Mouse (Mus musculus) liver, embryonic 12.5 days (tissue): ENCODE results near the gene Wdr18. TPM values are rescaled to one million over a fixed set of nuclear protein-coding genes. Genes with fewer than 3 reads are reported as not detected.

Source experiments
- ATAC-seq: fragments of 200-750 bp; cut with Nextera tagmentation; 2 replicates; pipeline ENCODE4 v1.8.0; 2017; ENCODE audit warnings: moderate number of reproducible peaks, mild to moderate bottlenecking, moderate library complexity
- H3K27ac ChIP-seq: fragments of 300-500 bp; sonication (generic); 2 replicates; pipeline ENCODE4 v1.5.1; 2016; ENCODE audit warnings: mild to moderate bottlenecking
- H3K27me3 ChIP-seq: fragments of 300-500 bp; sonication (generic); replicated peaks from 2 replicates; pipeline ENCODE4 v1.6.1; 2016; ENCODE audit warnings: mild to moderate bottlenecking, moderate library complexity
- H3K36me3 ChIP-seq: fragments of 300-500 bp; sonication (generic); 2 replicates; pipeline ENCODE4 v1.6.1; 2016; ENCODE audit warnings: mild to moderate bottlenecking, moderate library complexity
- H3K4me1 ChIP-seq: fragments of 300-500 bp; sonication (generic); 2 replicates; pipeline ENCODE4 v1.6.1; 2016
- H3K4me2 ChIP-seq: fragments of 300-500 bp; sonication (generic); 2 replicates; pipeline ENCODE4 v1.6.1; 2016; ENCODE audit warnings: mild to moderate bottlenecking, moderate library complexity
- H3K4me3 ChIP-seq: fragments of 300-500 bp; sonication (generic); 2 replicates; pipeline ENCODE4 v1.5.1; 2016; ENCODE audit warnings: mild to moderate bottlenecking, moderate library complexity
- H3K9ac ChIP-seq: fragments of 300-500 bp; sonication (generic); 2 replicates; pipeline ENCODE4 v1.6.1; 2016; ENCODE audit warnings: mild to moderate bottlenecking, moderate library complexity
- H3K9me3 ChIP-seq: fragments of 300-500 bp; sonication (generic); replicated peaks from 2 replicates; pipeline ENCODE4 v1.6.1; 2016; ENCODE audit warnings: mild to moderate bottlenecking, moderate library complexity
- WGBS: fragments of 180-500 bp; shearing (Covaris S2); methylation state at CpG from one replicate; pipeline ENCODE4 v1.1.7; 2016; ENCODE audit not compliant: insufficient replicate concordance; 5-methylcytosine and 5-hydroxymethylcytosine counted together
- polyA plus RNA-seq: library from polyadenylated mRNA; unstranded; fragments of >200 nt; fragmentation: Nextera tagmentation; extraction: Ambion mirVana; gene quantifications from 2 replicates; pipeline ENCODE4 v1.2.1, GENCODE M21; 2016

Wdr18 gene
- polyA plus RNA-seq, 1 experiment from 2014 or later = 114 TPM

DNA sequence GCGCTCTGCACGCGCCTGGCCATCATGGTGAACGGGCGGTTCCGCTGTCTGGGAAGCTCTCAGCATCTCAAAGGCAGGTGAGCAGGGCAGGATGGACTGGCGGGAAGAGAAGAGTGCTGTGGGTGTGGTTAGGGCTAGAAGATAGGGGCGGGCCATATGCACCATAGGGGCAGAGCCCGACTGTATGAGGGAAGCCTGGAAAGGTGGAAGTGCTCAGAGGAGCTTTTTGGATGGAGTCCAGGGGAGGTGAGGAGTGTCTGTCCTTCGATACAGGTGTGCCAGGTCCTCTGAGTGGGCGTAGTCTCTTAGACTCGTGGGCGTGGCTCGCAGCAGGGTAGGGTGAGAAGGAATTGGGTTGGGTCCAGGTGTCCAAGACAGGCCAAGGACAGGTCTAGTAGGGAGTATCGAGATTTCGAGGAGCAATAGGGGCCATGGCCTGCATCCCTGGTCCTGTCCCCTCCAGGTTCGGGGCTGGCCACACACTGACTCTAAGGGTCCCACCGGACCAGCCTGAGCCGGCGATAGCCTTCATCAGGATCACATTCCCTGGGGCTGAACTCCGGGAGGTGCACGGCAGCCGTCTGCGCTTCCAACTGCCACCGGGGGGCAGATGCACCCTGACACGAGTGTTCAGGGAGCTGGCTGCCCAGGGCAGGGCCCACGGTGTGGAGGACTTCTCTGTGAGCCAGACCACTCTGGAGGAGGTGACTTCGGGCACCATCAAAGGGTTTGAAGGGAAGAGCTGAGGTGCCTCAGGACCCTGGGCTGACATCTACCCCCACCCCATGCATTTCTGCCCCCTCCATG lies 54.7 kb downstream of the Wdr18 start:
- H3K4me2 ChIP-seq = no peak overlapping the region
- peaks cover 16% of the 10 kb centered on the region for H3K9me3 ChIP-seq
- no peak overlapping the region for H3K9ac ChIP-seq
- WGBS = 57% methylated on average over 28 of the region's 28 CpGs
- 0 out of 2 replicates have a peak overlapping the region, but pooled peaks have one; percentile 85 for H3K27ac ChIP-seq
- peaks cover 66% of the 10 kb centered on the region for H3K36me3 ChIP-seq
- H3K4me1 ChIP-seq = peaks cover 56% of the 10 kb centered on the region
- no peak overlapping the region for H3K4me3 ChIP-seq
- peaks cover 24% of the 10 kb centered on the region for H3K27me3 ChIP-seq
- ATAC-seq = no peak

DNA sequence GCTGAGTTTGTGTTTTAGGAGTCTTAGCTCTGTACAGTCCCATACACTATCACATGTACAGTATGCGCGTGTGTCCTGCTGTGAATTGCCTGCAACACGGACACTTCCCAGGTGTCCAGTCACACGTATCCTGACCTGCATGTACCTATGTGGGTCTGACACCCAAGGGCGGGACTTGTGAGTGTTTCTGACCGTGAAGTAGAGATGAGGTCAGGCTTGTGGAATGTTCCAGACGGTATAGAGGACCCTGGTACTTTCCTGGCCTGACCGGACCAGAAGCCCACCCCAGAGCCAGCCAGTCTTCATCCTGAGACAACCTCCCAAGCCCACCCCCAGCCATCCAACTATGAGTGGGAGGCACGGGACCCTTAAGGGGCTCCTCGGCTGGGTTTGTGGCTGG lies 55.6 kb downstream of the Wdr18 start:
- peaks cover 24% of the 10 kb centered on the region for H3K27me3 ChIP-seq
- no peak overlapping the region for H3K4me2 ChIP-seq
- H3K9me3 ChIP-seq = peaks cover 7% of the 10 kb centered on the region
- peak overlapping the region; percentile 85 for H3K27ac ChIP-seq
- H3K9ac ChIP-seq = peak overlapping the region; percentile 70; the same call in 1 of the 2 replicates
- H3K4me1 ChIP-seq = peaks cover 65% of the 10 kb centered on the region
- ATAC-seq = no peak
- peaks cover 65% of the 10 kb centered on the region for H3K36me3 ChIP-seq
- WGBS = 75% methylated on average over 10 of the region's 10 CpGs
- no peak overlapping the region for H3K4me3 ChIP-seq

DNA sequence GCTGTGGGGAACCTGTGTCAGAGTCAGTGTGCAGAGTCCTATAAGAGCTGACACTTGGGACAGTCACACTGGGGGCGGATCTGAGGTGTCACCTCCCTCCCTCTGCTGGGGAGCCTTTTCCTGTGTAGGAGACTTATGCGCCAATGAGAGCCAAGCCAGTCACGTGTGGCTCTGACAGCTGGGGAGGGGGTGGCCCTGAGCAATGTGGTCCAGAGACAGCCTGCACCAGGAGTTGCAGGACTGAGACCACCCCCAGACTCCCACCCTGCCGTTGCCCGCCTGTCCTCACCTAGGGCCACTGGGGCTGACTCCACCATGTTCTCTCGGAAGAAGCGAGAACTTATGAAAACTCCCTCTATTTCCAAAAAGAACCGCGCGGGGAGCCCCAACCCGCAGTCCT lies 56.6 kb downstream of the Wdr18 start, which contains the start of gene Arhgap45:
TSS of gene Arhgap45 (plus strand) at position 143 of the 400 bp plus-strand sequence.
- Histone ChIP-seq H3K36me3 (peaks cover 65% of the 10 kb centered on the region), H3K4me2 (peak within 1 kb of the TSS; percentile 82), H3K27ac (peak within 1 kb of the TSS; percentile 85), H3K4me1 (peaks cover 68% of the 10 kb centered on the region), H3K9ac (peak within 1 kb of the TSS; percentile 70), H3K4me3 (peak within 1 kb of the TSS; percentile 62), H3K9me3 (no peaks in the 10 kb centered on the region), H3K27me3 (peaks cover 24% of the 10 kb centered on the region)
- WGBS = 18% methylated on average over 11 of the region's 11 CpGs
- ATAC-seq = peak; percentile 74

DNA sequence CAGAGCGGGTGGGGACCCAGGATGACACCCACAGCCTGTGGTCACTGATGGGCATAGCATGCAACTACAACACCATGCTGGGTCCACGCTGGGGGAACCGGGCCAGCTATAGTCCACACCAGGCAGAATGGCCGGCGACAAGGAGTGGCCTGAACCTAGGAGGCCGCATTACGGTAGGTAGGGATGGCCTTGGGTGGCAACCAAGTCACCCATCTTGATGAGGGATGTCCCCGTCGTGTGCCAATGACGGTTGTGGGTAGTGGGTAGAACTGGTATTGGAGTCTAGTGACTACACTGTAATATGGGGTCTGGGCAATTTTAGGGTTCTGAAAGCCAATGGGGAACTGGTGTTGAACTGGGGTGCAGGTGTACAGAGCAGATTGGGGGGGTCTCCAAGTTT lies 57.0 kb downstream of the Wdr18 start:
- Histone ChIP-seq H3K4me2 (peak overlapping the region; percentile 82), H3K27ac (peak overlapping the region; percentile 85), H3K27me3 (peaks cover 24% of the 10 kb centered on the region), H3K4me3 (peak overlapping the region; percentile 62), H3K36me3 (peaks cover 65% of the 10 kb centered on the region), H3K9ac (peak overlapping the region; percentile 70), H3K9me3 (no peaks in the 10 kb centered on the region), H3K4me1 (peaks cover 68% of the 10 kb centered on the region)
- ATAC-seq = peak; percentile 21
- WGBS = 33% methylated on average over 10 of the region's 10 CpGs

DNA sequence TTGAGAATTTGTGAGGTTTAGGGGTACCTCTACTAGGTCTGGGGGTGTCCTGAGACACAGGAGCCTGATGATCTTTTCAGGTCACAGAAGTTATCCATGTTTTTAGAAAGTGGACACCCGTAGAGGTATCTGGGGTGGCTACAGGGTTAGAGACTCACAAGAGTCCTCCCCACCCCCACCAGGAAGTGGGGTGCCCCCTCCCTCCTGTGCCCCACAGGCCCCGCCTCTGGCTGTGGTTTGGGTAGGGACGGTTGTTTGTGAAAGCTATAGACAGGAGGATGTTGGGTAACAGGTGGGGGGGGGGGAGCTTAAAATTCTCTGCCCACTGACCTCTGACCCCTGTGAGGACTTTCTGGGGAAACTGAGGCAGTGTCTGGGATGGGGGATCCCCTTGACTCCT lies 57.4 kb downstream of the Wdr18 start:
- peak; percentile 31; the same call in 1 of the 2 replicates for ATAC-seq
- Histone ChIP-seq H3K36me3 (peaks cover 65% of the 10 kb centered on the region), H3K9me3 (no peaks in the 10 kb centered on the region), H3K4me2 (peak overlapping the region; percentile 82), H3K9ac (peak overlapping the region; percentile 70), H3K27me3 (peaks cover 24% of the 10 kb centered on the region), H3K27ac (peak overlapping the region; percentile 85), H3K4me1 (peaks cover 68% of the 10 kb centered on the region), H3K4me3 (peak overlapping the region; percentile 62)
- 8% methylated on average over 3 of the region's 3 CpGs for WGBS

DNA sequence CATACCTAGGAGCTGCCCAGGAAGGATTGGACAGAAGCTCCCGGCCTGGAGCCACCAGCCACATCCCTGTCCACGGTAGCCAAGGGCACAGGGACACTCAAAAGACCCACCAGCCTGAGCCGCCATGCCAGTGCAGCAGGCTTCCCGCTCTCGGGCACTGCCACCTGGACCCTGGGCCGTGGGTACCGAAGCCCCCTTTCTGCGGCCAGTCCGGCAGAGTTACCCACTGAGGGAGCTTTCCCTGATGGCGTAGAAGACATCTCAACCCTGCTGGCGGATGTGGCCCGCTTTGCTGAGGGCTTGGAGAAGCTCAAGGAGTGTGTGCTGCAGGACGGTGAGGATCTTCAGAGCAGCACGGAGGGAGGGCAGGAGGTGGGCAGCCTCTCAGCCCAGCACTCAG lies 57.8 kb downstream of the Wdr18 start:
- Histone ChIP-seq H3K27me3 (peaks cover 24% of the 10 kb centered on the region), H3K9ac (peak overlapping the region; percentile 70), H3K4me2 (peak overlapping the region; percentile 82), H3K36me3 (peaks cover 65% of the 10 kb centered on the region), H3K4me1 (peaks cover 69% of the 10 kb centered on the region), H3K9me3 (no peaks in the 10 kb centered on the region), H3K4me3 (peak overlapping the region; percentile 62), H3K27ac (peak overlapping the region; percentile 85)
- WGBS = 37% methylated on average over 14 of the region's 14 CpGs
- no peak for ATAC-seq

DNA sequence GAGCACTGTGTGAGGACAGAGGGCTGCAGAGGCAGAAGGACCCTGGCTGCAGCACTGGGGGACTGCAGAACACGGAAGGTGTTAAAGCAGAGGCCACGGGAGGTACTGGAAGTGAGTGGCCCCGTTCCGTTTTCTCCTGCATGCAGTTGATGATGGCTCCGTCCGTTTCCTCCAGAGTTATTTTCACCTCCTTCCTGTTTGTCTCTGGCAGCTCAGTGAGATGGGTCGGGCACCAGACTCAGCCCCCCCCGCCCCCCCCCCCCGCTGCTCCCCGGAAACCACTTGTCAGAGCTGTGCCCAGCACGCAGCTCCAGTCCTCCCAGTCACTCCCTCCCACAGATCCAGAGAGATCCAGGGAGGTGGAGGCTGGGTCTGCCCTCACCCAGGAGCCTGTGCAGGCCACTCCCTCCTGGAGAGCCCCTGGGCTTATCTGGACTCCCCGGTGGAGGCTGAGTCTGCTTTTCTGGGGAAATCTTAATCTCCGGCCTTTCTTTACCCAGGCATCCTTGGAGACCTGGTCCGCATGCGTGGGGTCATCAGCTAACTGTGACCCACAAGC lies 58.9 kb downstream of the Wdr18 start:
- H3K4me2 ChIP-seq = peak overlapping the region; percentile 73
- H3K9me3 ChIP-seq = no peaks in the 10 kb centered on the region
- H3K4me3 ChIP-seq = peak overlapping the region; percentile 35
- peak overlapping the region; percentile 56 for H3K9ac ChIP-seq
- H3K36me3 ChIP-seq = peaks cover 62% of the 10 kb centered on the region
- WGBS = 8% methylated on average over 13 of the region's 15 CpGs
- peaks cover 73% of the 10 kb centered on the region for H3K4me1 ChIP-seq
- ATAC-seq = peak; percentile 74
- H3K27me3 ChIP-seq = peaks cover 15% of the 10 kb centered on the region
- H3K27ac ChIP-seq = peak overlapping the region; percentile 84

DNA sequence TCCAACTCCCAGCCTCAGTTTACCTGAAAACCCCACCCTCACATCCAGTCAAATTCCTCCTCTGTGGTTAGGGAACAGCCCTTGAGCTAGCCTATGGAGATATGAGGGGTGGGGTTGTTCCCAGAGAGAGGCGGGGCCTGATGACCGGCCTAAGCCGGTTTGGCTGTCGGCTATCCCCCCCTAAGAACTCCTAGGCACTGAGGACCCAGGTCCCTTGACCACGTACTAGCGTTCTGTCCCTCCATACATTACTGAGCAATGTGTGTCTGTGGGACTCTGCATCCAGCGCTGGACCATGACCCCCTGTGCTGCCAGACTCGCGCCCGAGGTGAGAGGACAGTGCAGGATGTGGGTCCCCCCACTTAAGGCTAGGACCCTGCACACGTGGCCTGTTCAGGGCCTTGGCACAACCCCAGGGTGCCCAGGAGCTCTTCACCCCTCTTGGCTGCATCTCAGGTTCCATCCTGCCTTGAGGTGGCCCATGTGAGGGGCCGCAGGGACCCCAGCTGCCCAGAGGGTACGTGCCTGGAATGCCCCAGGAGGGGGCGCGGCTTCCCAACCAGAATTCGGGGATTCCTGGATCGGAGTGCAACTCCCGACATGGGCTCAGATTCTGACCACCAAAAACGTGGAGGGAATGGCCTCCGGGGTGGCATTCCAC lies 59.6 kb downstream of the Wdr18 start:
- Histone ChIP-seq H3K4me2 (peak overlapping the region; percentile 73), H3K4me1 (peaks cover 73% of the 10 kb centered on the region), H3K36me3 (peaks cover 59% of the 10 kb centered on the region), H3K9me3 (no peaks in the 10 kb centered on the region), H3K4me3 (peak overlapping the region; percentile 35), H3K27me3 (peaks cover 7% of the 10 kb centered on the region), H3K9ac (peak overlapping the region; percentile 56), H3K27ac (peak overlapping the region; percentile 84)
- 56% methylated on average over 20 of the region's 20 CpGs for WGBS
- ATAC-seq = peak; percentile 40

Other genes with a start within 250 kb of the Wdr18 start
- 0.11 TPM in 1 of 2 replicates, not detected in the other for gene Hcn2, start 243.5 kb upstream of the Wdr18 start, polyA plus RNA-seq
- gene Polrmt, start 213.6 kb upstream of the Wdr18 start, polyA plus RNA-seq = 28.3 and 30.1 TPM in 2 replicates
- 0.11 and 0.13 TPM in 2 replicates for gene Fgf22, start 205.1 kb upstream of the Wdr18 start, polyA plus RNA-seq
- 79.6 and 80.4 TPM in 2 replicates for gene Rnf126, start 193.2 kb upstream of the Wdr18 start, polyA plus RNA-seq
- gene Fstl3, start 182.9 kb upstream of the Wdr18 start, polyA plus RNA-seq = 0.80 and 0.98 TPM in 2 replicates
- gene Prss57, start 169.2 kb upstream of the Wdr18 start, polyA plus RNA-seq = 1.4 and 2.2 TPM in 2 replicates
- 12.4 and 13.2 TPM in 2 replicates for gene Palm, start 166.6 kb upstream of the Wdr18 start, polyA plus RNA-seq
- gene Misp, start 139.2 kb upstream of the Wdr18 start, polyA plus RNA-seq = 0.49 and 0.54 TPM in 2 replicates
- gene Ptbp1, start 105.7 kb upstream of the Wdr18 start, polyA plus RNA-seq = 207 and 211 TPM in 2 replicates
- 38.4 and 38.6 TPM in 2 replicates for gene Prtn3, start 85.7 kb upstream of the Wdr18 start, polyA plus RNA-seq
- 8.2 and 10.0 TPM in 2 replicates for gene Plppr3, start 85.5 kb upstream of the Wdr18 start, polyA plus RNA-seq
- 12.1 and 15.4 TPM in 2 replicates for gene Elane, start 73.9 kb upstream of the Wdr18 start, polyA plus RNA-seq
- gene Cfd, start 69.3 kb upstream of the Wdr18 start, polyA plus RNA-seq = not detected in 2 replicates
- 26.6 and 27.4 TPM in 2 replicates for gene Med16, start 51.2 kb upstream of the Wdr18 start, polyA plus RNA-seq
- gene Gm26602, start 49.3 kb upstream of the Wdr18 start, polyA plus RNA-seq = 0.98 and 11.0 TPM in 2 replicates
- 0.35 and 0.43 TPM in 2 replicates for gene Kiss1r, start 43.2 kb upstream of the Wdr18 start, polyA plus RNA-seq
- 67.5 and 74.1 TPM in 2 replicates for gene R3hdm4, start 38.9 kb upstream of the Wdr18 start, polyA plus RNA-seq
- 5.6 and 6.4 TPM in 2 replicates for gene Arid3a, start 33.1 kb upstream of the Wdr18 start, polyA plus RNA-seq
- gene Grin3b, start 10.6 kb downstream of the Wdr18 start, polyA plus RNA-seq = 0.14 TPM in 2 replicates
- 17.2 and 17.5 TPM in 2 replicates for gene Tmem259, start 24.2 kb downstream of the Wdr18 start, polyA plus RNA-seq
- 68.2 and 75.4 TPM in 2 replicates for gene Cnn2, start 28.4 kb downstream of the Wdr18 start, polyA plus RNA-seq
- 10.5 and 12.1 TPM in 2 replicates for gene Abca7, start 36.3 kb downstream of the Wdr18 start, polyA plus RNA-seq
- 22.3 and 22.8 TPM in 2 replicates for gene Arhgap45, start 56.5 kb downstream of the Wdr18 start, polyA plus RNA-seq
- 142 and 147 TPM in 2 replicates for gene Polr2e, start 79.6 kb downstream of the Wdr18 start, polyA plus RNA-seq
- 682 and 685 TPM in 2 replicates for gene Gpx4, start 87.0 kb downstream of the Wdr18 start, polyA plus RNA-seq
- 15.0 and 15.4 TPM in 2 replicates for gene Sbno2, start 145.4 kb downstream of the Wdr18 start, polyA plus RNA-seq
- 18.6 and 19.8 TPM in 2 replicates for gene Stk11, start 155.7 kb downstream of the Wdr18 start, polyA plus RNA-seq
- gene Atp5d, start 178.5 kb downstream of the Wdr18 start, polyA plus RNA-seq = 393 and 419 TPM in 2 replicates
- 0.94 and 0.96 TPM in 2 replicates for gene Cbarp, start 180.7 kb downstream of the Wdr18 start, polyA plus RNA-seq
- 5.7 and 6.3 TPM in 2 replicates for gene Midn, start 188.1 kb downstream of the Wdr18 start, polyA plus RNA-seq
- gene Cirbp, start 205.8 kb downstream of the Wdr18 start, polyA plus RNA-seq = 22.1 and 27.3 TPM in 2 replicates
- gene 1600002K03Rik, start 212.8 kb downstream of the Wdr18 start, polyA plus RNA-seq = 14.0 and 16.4 TPM in 2 replicates
- gene Efna2, start 219.3 kb downstream of the Wdr18 start, polyA plus RNA-seq = 3.1 and 3.4 TPM in 2 replicates